Mouse (Mus musculus) thymus, adult 2 months (tissue): ENCODE results near the gene Aplnr.

Source experiments
- CTCF ChIP-seq: fragments of 200-500 bp; IDR thresholded peaks from 2 replicates; pipeline ENCODE4 v1.5.1; 2012; ENCODE audit warnings: mild to moderate bottlenecking, control low read depth, low read length, moderate library complexity, borderline replicate concordance; ENCODE audit not compliant: control insufficient read depth, poor library complexity, insufficient read depth; ENCODE audit errors: extremely low read depth
- POLR2A ChIP-seq: fragments of 200-500 bp; IDR thresholded peaks from 2 replicates; pipeline ENCODE4 v1.6.1; 2012; ENCODE audit warnings: mild to moderate bottlenecking, low read length, control low read depth, moderate library complexity; ENCODE audit not compliant: control insufficient read depth, poor library complexity, insufficient read depth; ENCODE audit errors: extremely low read depth

DNA sequence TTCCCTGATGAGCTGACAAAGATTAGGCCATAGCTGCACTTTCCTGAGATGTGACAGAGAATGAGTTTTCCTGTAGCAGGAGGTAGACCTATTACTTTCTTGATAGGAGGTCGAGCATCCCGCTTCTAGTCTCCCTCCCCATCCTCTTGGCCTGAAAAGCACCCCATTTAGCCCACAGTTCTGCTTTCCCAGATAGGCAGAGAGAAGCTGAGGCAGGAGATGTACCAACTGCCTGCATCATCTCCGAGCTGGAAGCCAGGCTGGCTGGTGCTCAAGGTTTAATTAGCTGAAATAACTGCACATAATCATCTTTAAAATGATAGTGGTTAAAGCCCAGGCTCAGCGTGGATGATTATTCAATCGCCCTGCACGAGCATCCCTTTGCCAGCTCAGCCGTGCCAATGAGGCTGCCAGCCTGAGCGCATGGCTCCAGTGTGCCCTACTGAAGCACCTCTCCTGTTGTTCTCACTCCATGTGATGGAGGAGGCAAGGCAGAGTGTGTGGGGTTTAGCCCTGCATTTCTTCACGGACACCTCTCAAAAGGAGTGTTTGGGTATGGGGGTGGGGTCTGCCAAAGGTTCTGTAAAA lies 25.6 kb upstream of the Aplnr start:
- TF ChIP-seq CTCF (no peak), POLR2A (no peak)
